Mouse (Mus musculus): ENCODE measurements around the gene Nr1d1.

- TF ChIP-seq CTCF (IDR thresholded peaks at IDR 0.05; ENCODE audit: borderline replicate concordance, extremely low read depth, insufficient read depth, insufficient read length) (no peak), POLR2A (IDR thresholded peaks at IDR 0.05; ENCODE audit: borderline replicate concordance, extremely low read depth, insufficient read depth, insufficient read length, poor library complexity, severe bottlenecking) (no peak)
Measured at GRCm38 (mm10) chr11:98820968-98821367, 45.8 kb upstream of the Nr1d1 start.
